Mouse (Mus musculus) hindbrain, embryonic 13.5 days (tissue): ENCODE data around the gene Angel1. TPM values are rescaled to one million over a fixed set of nuclear protein-coding genes. Genes with fewer than 3 reads are reported as not detected.

Experiments used
- ATAC-seq: fragments of 200-750 bp; cut with Nextera tagmentation; 2 replicates; pipeline ENCODE4 v1.8.0; 2017; ENCODE audit warnings: moderate TSS enrichment; ENCODE audit not compliant: low FRiP score
- H3K27ac ChIP-seq: fragments of 300-500 bp; sonication (generic); 2 replicates; pipeline ENCODE4 v1.5.1; 2015; ENCODE audit warnings: inconsistent platforms, mild to moderate bottlenecking, moderate library complexity
- H3K27me3 ChIP-seq: fragments of 300-500 bp; sonication (generic); 2 replicates; pipeline ENCODE4 v1.6.1; 2015; ENCODE audit warnings: mild to moderate bottlenecking, inconsistent platforms
- H3K36me3 ChIP-seq: fragments of 300-500 bp; sonication (generic); 2 replicates; pipeline ENCODE4 v1.6.1; 2015; ENCODE audit warnings: mild to moderate bottlenecking, inconsistent platforms
- H3K4me1 ChIP-seq: fragments of 300-500 bp; sonication (generic); replicated peaks from 2 replicates; pipeline ENCODE4 v1.6.1; 2015; ENCODE audit warnings: inconsistent platforms
- H3K4me2 ChIP-seq: fragments of 300-500 bp; sonication (generic); 2 replicates; pipeline ENCODE4 v1.6.1; 2015; ENCODE audit warnings: inconsistent platforms, mild to moderate bottlenecking, moderate library complexity
- H3K4me3 ChIP-seq: fragments of 300-500 bp; sonication (generic); 2 replicates; pipeline ENCODE4 v1.5.1; 2015; ENCODE audit warnings: mild to moderate bottlenecking, inconsistent platforms
- H3K9ac ChIP-seq: fragments of 300-500 bp; sonication (generic); 2 replicates; pipeline ENCODE4 v1.6.1; 2015; ENCODE audit warnings: mild to moderate bottlenecking, inconsistent platforms
- H3K9me3 ChIP-seq: fragments of 300-500 bp; sonication (generic); 2 replicates; pipeline ENCODE4 v1.6.1; 2016; ENCODE audit warnings: inconsistent platforms
- WGBS: fragments of 180-500 bp; shearing (Covaris S2); methylation state at CpG from one replicate; pipeline ENCODE4 v1.1.7; 2015; 5-methylcytosine and 5-hydroxymethylcytosine counted together
- polyA plus RNA-seq: library from polyadenylated mRNA; unstranded; fragments of >200 nt; fragmentation: Nextera tagmentation; extraction: Ambion mirVana; gene quantifications from 2 replicates; pipeline ENCODE4 v1.2.1, GENCODE M21; 2015

The Angel1 gene
- polyA plus RNA-seq, 1 experiment from 2014 or later = 12.6 TPM

DNA sequence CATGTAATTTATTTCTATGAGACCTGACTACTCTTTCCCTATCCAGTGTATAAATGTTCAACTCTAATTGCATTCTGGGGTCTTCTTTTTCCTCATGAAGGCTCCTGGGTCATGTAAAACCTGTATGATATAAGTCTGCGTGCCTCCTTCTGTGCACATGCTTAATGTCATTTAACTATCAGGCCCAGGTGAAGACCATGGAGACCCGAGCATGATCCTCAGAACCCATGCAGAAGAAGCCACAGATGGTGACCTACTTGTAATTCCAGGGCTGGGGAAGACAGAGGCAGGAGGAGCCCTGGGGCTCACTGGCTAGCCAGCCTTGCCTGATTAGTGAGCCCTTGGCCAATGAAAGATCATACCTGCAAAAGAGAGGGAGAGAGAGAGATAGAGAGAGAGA lies 65.8 kb downstream of the Angel1 start:
- H3K9me3 ChIP-seq = no peaks in the 10 kb centered on the region
- WGBS = 75% methylated on average over 2 of the region's 2 CpGs
- no peak for ATAC-seq
- no peaks in the 10 kb centered on the region for H3K27me3 ChIP-seq
- no peak overlapping the region for H3K9ac ChIP-seq
- H3K4me1 ChIP-seq = peaks cover 21% of the 10 kb centered on the region
- no peak overlapping the region for H3K4me2 ChIP-seq
- H3K27ac ChIP-seq = no peak overlapping the region
- no peak overlapping the region for H3K4me3 ChIP-seq
- no peaks in the 10 kb centered on the region for H3K36me3 ChIP-seq

DNA sequence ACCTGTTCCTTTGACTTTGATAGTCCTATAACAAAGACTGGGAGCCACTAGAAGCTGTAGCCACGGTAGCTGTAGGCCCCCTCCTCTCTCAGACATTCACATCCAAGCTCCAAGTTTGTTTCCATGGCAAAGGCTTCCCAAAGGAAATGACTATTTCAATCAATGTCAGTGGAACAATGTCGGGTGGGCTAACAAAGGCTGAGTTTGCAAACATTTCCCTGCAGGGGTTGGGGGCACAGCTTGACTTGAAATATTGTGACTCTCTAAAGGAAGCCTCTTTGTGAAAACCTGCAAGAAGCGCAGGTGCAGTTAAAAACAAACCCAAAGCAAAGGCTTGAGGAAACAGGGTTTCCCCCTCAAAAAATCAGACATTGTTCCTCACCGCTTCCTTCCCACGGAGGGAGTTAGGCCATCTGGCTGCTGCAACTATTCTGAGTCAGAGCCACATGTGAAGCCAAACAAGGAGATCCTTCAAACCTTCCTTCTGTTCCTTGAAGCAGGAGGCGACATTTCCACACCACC lies 66.8 kb downstream of the Angel1 start:
- Histone ChIP-seq H3K4me3 (no peak overlapping the region), H3K4me2 (no peak overlapping the region), H3K9me3 (no peaks in the 10 kb centered on the region), H3K36me3 (no peaks in the 10 kb centered on the region), H3K27ac (peak overlapping the region; percentile 84), H3K4me1 (peaks cover 21% of the 10 kb centered on the region), H3K27me3 (no peaks in the 10 kb centered on the region), H3K9ac (peak overlapping the region; percentile 30; the same call in 1 of the 2 replicates)
- peak; percentile 83 for ATAC-seq
- WGBS = 10% methylated on average over 6 of the region's 6 CpGs

DNA sequence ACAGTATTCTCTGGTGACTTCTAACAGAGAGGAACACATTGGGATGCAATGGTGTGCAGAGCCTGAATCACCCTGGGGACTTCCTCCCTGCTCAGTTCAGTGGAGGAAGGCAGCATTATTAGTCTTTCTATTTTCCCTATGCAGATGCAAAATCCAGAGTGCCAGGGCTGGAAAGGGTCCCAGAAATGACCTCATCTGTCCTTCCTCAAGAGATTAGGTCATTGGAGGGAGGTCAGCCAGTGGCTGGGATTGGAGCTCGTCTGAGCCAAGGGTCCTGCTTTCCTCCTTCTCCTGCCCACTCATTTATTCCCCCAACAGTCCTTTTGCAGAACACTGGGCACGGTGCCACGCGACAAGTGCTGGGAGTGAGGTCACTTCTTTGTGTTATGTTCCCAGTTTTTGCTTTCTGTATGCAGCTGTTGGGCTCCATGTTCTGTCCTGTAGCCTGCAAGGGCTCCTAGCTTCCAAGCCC lies 73.7 kb downstream of the Angel1 start:
- WGBS = 49% methylated on average over 4 of the region's 4 CpGs
- H3K4me2 ChIP-seq = no peak overlapping the region
- peaks cover 17% of the 10 kb centered on the region for H3K4me1 ChIP-seq
- H3K27me3 ChIP-seq = no peaks in the 10 kb centered on the region
- H3K27ac ChIP-seq = peak overlapping the region; percentile 44
- ATAC-seq = peak; percentile 61
- H3K4me3 ChIP-seq = no peak overlapping the region
- H3K9ac ChIP-seq = no peak overlapping the region
- H3K9me3 ChIP-seq = no peaks in the 10 kb centered on the region
- H3K36me3 ChIP-seq = no peaks in the 10 kb centered on the region

DNA sequence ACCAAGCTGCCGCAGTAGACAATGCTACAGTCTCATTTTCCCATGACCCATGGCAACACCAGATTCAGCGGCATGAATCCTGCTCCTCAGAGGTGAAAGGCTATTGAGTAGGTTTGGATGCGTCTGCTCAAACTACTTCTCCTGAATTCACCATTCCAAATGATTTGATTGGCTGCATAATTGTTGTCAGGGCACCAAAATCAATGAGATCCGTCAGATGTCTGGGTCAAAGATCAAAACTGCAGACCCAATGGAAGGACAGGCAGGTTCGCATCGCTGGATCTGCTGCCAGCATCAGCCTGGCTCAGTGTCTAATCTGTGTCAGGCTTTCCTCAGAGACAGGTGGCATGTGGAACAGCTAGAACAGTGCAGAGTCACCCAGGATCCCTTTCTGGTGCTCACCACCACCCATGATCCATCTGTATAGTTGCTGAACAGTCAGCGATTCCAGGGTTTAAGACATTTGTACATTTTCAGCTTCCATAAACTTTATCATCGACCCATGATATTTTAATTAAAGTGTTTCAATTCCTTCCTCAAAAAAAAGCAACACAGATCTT lies 74.9 kb downstream of the Angel1 start:
- 86% methylated on average over 8 of the region's 8 CpGs for WGBS
- H3K27ac ChIP-seq = no peak overlapping the region
- H3K4me1 ChIP-seq = peaks cover 29% of the 10 kb centered on the region
- no peaks in the 10 kb centered on the region for H3K27me3 ChIP-seq
- no peak for ATAC-seq
- no peak overlapping the region for H3K4me2 ChIP-seq
- no peaks in the 10 kb centered on the region for H3K9me3 ChIP-seq
- H3K36me3 ChIP-seq = no peaks in the 10 kb centered on the region
- no peak overlapping the region for H3K4me3 ChIP-seq
- no peak overlapping the region for H3K9ac ChIP-seq

Other genes with a start within 250 kb of the Angel1 start
- 35.1 TPM in 2 replicates for gene Vash1, start 47.8 kb downstream of the Angel1 start, polyA plus RNA-seq
- gene Lrrc74a, start 7.9 kb upstream of the Angel1 start, polyA plus RNA-seq = not detected in 2 replicates
- 66.4 and 70.0 TPM in 2 replicates for gene Irf2bpl, start 158.3 kb upstream of the Angel1 start, polyA plus RNA-seq
- gene Cipc, start 220.6 kb upstream of the Angel1 start, polyA plus RNA-seq = 44.1 and 45.4 TPM in 2 replicates